Mouse (Mus musculus): ENCODE results near the gene Gm973. TPM values are rescaled to one million over a fixed set of nuclear protein-coding genes. Genes with fewer than 3 reads are reported as not detected.

Gene Gm973
- total and polyA plus RNA-seq, 3 experiments, result 0.23 TPM; not detected in 2

- H3K9ac ChIP-seq (ENCODE audit: control insufficient read depth, low read depth, low read length, poor library complexity, severe bottlenecking), result no peak overlapping the region
- TF ChIP-seq UBTF (IDR thresholded peaks at IDR 0.05; ENCODE audit: borderline replicate concordance, insufficient read depth, low read depth, low read length) (no peak), ZKSCAN1 (IDR thresholded peaks at IDR 0.05; ENCODE audit: low read depth, low read length) (no peak), GATA1 (IDR thresholded peaks at IDR 0.05; ENCODE audit: low read depth, low read length) (no peak), MXI1 (IDR thresholded peaks at IDR 0.05; ENCODE audit: low read depth, low read length) (no peak), USF1 (IDR thresholded peaks at IDR 0.05; ENCODE audit: low read depth, low read length) (no peak), NRF1 (IDR thresholded peaks at IDR 0.05; ENCODE audit: insufficient read depth, low read depth, low read length, poor library complexity, severe bottlenecking) (no peak), BHLHE40 (IDR thresholded peaks at IDR 0.05; ENCODE audit: borderline replicate concordance, low read depth, low read length) (no peak), RAD21 (IDR thresholded peaks at IDR 0.05; ENCODE audit: low read depth, low read length) (no peak), MYB (IDR thresholded peaks at IDR 0.05; ENCODE audit: low read depth, low read length) (no peak), TCF12 (IDR thresholded peaks at IDR 0.05; ENCODE audit: low read depth, low read length) (no peak), JUND (IDR thresholded peaks at IDR 0.05; ENCODE audit: low read depth, low read length) (no peak), EP300 (IDR thresholded peaks at IDR 0.05; ENCODE audit: low read depth in 1 of 2, low read length in 2 of 2) (no peak)
Measured at GRCm38 (mm10) chr1:59615021-59615420, 99.0 kb downstream of the Gm973 start.

GRCm38 (mm10) chr1:59619201-59619600, 103.1 kb downstream of the Gm973 start:
- TF ChIP-seq MEF2A (IDR thresholded peaks at IDR 0.05; ENCODE audit: extremely low read depth, insufficient replicate concordance, low read depth, low read length, poor library complexity, severe bottlenecking), result no peak
- no peak for TF ChIP-seq HCFC1 (IDR thresholded peaks at IDR 0.05; ENCODE audit: low read depth, low read length)
- TF ChIP-seq MAX (IDR thresholded peaks at IDR 0.05; ENCODE audit: low read length), result no peak
- TF ChIP-seq CTCF (IDR thresholded peaks at IDR 0.05 in 2 of 3, conservative IDR thresholded peaks at IDR 0.05 in 1 of 3; ENCODE audit: control insufficient read depth in 1 of 3, insufficient read depth in 1 of 3, low read depth in 2 of 3, low read length in 3 of 3, poor library complexity in 1 of 3, severe bottlenecking in 1 of 3), result no peak
- no peak for TF ChIP-seq GATA1 (IDR thresholded peaks at IDR 0.05; ENCODE audit: low read depth, low read length)
- no peak for TF ChIP-seq CHD1 (IDR thresholded peaks at IDR 0.05; ENCODE audit: low read depth, low read length)
- TF ChIP-seq TBP (IDR thresholded peaks at IDR 0.05; ENCODE audit: low read depth, low read length), result no peak
- TF ChIP-seq USF1 (IDR thresholded peaks at IDR 0.05; ENCODE audit: low read depth, low read length), result no peak
- TF ChIP-seq BHLHE40 (IDR thresholded peaks at IDR 0.05; ENCODE audit: borderline replicate concordance, low read depth, low read length), result no peak
- no peak for TF ChIP-seq POLR2A (IDR thresholded peaks at IDR 0.05; ENCODE audit: control insufficient read depth in 1 of 2, insufficient read depth in 1 of 2, low read depth in 1 of 2, low read length in 2 of 2, poor library complexity in 1 of 2)
- TF ChIP-seq ZNF384 (IDR thresholded peaks at IDR 0.05; ENCODE audit: low read depth, low read length), result no peak
- Histone ChIP-seq H3K9me3 (replicated peaks; ENCODE audit: insufficient read depth, low read length) (no peaks in the 10 kb centered on the region), H3K27ac (ENCODE audit: control insufficient read depth, low read depth, low read length) (no peak overlapping the region), H3K4me1 (ENCODE audit: control insufficient read depth in 1 of 2, insufficient read depth in 2 of 2, low read length in 2 of 2) (no peaks in the 10 kb centered on the region; a peak in 1 of 4 replicates), H3K9ac (ENCODE audit: control insufficient read depth, low read depth, low read length, poor library complexity, severe bottlenecking) (no peak overlapping the region), H3K27me3 (ENCODE audit: control insufficient read depth in 1 of 2, insufficient read depth in 2 of 2, low read length in 2 of 2) (peaks cover 2 to 4% of the 10 kb centered on the region in 2 experiments; a peak in 2 of 4 replicates), H3K79me2 (ENCODE audit: control insufficient read depth, insufficient read depth, low read length, poor library complexity) (no peaks in the 10 kb centered on the region), H3K36me3 (ENCODE audit: control insufficient read depth in 1 of 2, insufficient read depth in 2 of 2, low read length in 2 of 2) (no peaks in the 10 kb centered on the region), H3K4me3 (ENCODE audit: control insufficient read depth in 1 of 2, insufficient read depth in 1 of 2, low read depth in 2 of 2, low read length in 2 of 2) (no peak overlapping the region)
- no peak for DNase-seq (ENCODE audit: low read depth, low spot score)

More at GRCm38 (mm10) chr1:59615021-59615420, 99.0 kb downstream of the Gm973 start:
- H3K36me3 ChIP-seq (ENCODE audit: control insufficient read depth in 1 of 2, insufficient read depth in 2 of 2, low read length in 2 of 2), result no peaks in the 10 kb centered on the region
- no peaks in the 10 kb centered on the region for H3K79me2 ChIP-seq (ENCODE audit: control insufficient read depth, insufficient read depth, low read length, poor library complexity)
- H3K9me3 ChIP-seq (replicated peaks; ENCODE audit: insufficient read depth, low read length), result no peaks in the 10 kb centered on the region
- H3K4me3 ChIP-seq (ENCODE audit: control insufficient read depth in 1 of 2, insufficient read depth in 1 of 2, low read depth in 2 of 2, low read length in 2 of 2), result no peak overlapping the region
- peaks cover 0 to 2% of the 10 kb centered on the region in 2 experiments; a peak in 1 of 4 replicates for H3K27me3 ChIP-seq (ENCODE audit: control insufficient read depth in 1 of 2, insufficient read depth in 2 of 2, low read length in 2 of 2)
- H3K27ac ChIP-seq (ENCODE audit: control insufficient read depth, low read depth, low read length), result no peak overlapping the region
- DNase-seq (ENCODE audit: low read depth, low spot score), result no peak
- no peaks in the 10 kb centered on the region for H3K4me1 ChIP-seq (ENCODE audit: control insufficient read depth in 1 of 2, insufficient read depth in 2 of 2, low read length in 2 of 2)

Data from MEL (cell line).